Mouse (Mus musculus) liver, embryonic 15.5 days (tissue): ENCODE measurements around the gene Chrna10. TPM values are rescaled to one million over a fixed set of nuclear protein-coding genes. Genes with fewer than 3 reads are reported as not detected.
A peak's percentile ranks its signal among the peaks of the same experiment; 100 is the strongest.

Source experiments
- ATAC-seq: fragments of 200-750 bp; cut with Nextera tagmentation; 2 replicates; pipeline ENCODE4 v1.8.0; 2017; ENCODE audit warnings: moderate number of reproducible peaks, mild to moderate bottlenecking, moderate library complexity; ENCODE audit not compliant: insufficient read depth
- H3K27ac ChIP-seq: fragments of 300-500 bp; sonication (generic); replicated peaks from 2 replicates; pipeline ENCODE4 v1.5.1; 2015; ENCODE audit warnings: mild to moderate bottlenecking, inconsistent platforms
- H3K27me3 ChIP-seq: fragments of 300-500 bp; sonication (generic); 2 replicates; pipeline ENCODE4 v1.6.1; 2015; ENCODE audit warnings: mild to moderate bottlenecking, inconsistent platforms
- H3K36me3 ChIP-seq: fragments of 300-500 bp; sonication (generic); replicated peaks from 2 replicates; pipeline ENCODE4 v1.6.1; 2015; ENCODE audit warnings: moderate library complexity, mild to moderate bottlenecking, inconsistent platforms
- H3K4me1 ChIP-seq: fragments of 300-500 bp; sonication (generic); replicated peaks from 2 replicates; pipeline ENCODE4 v1.6.1; 2015; ENCODE audit warnings: inconsistent platforms
- H3K4me2 ChIP-seq: fragments of 300-500 bp; sonication (generic); 2 replicates; pipeline ENCODE4 v1.6.1; 2015; ENCODE audit warnings: moderate library complexity, mild to moderate bottlenecking, inconsistent platforms
- H3K4me3 ChIP-seq: fragments of 300-500 bp; sonication (generic); replicated peaks from 2 replicates; pipeline ENCODE4 v1.5.1; 2015; ENCODE audit warnings: mild to moderate bottlenecking, inconsistent platforms
- H3K9ac ChIP-seq: fragments of 300-500 bp; sonication (generic); 2 replicates; pipeline ENCODE4 v1.6.1; 2015; ENCODE audit warnings: moderate library complexity, mild to moderate bottlenecking, inconsistent platforms
- H3K9me3 ChIP-seq: fragments of 300-500 bp; sonication (generic); replicated peaks from 2 replicates; pipeline ENCODE4 v1.6.1; 2016; ENCODE audit warnings: inconsistent platforms
- WGBS: fragments of 180-500 bp; shearing (Covaris S2); methylation state at CpG from one replicate; pipeline ENCODE4 v1.1.7; 2015; ENCODE audit warnings: mixed read lengths; ENCODE audit not compliant: insufficient replicate concordance; 5-methylcytosine and 5-hydroxymethylcytosine counted together
- polyA plus RNA-seq: library from polyadenylated mRNA; unstranded; fragments of >200 nt; fragmentation: Nextera tagmentation; extraction: Ambion mirVana; gene quantifications from 2 replicates; pipeline ENCODE4 v1.2.1, GENCODE M21; 2015

The Chrna10 gene
- polyA plus RNA-seq, 1 experiment from 2014 or later: not detected

DNA sequence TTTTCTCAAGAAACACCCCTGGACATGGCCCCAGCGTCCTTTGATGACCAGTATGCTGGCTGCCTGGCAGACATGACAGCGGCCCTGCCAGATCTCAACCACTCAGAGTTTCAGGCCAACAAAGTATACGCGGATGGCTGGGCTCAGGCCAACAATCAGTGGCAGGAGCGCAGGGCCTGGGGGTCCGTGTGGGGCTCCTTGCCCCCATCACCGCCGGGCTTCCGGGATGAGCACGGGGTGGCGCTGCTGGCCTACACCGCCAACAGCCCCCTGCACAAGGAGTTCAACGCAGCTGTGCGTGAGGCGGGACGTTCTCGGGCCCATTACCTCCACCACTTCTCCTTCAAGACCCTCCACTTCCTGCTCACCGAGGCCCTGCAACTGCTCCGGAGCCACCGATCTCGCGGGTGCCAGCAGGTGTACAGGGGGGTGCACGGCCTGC lies 9.9 kb downstream of the Chrna10 start:
- H3K4me1 ChIP-seq: peaks cover 28% of the 10 kb centered on the region
- peak overlapping the region; percentile 59 for H3K4me2 ChIP-seq
- no peak overlapping the region for H3K27ac ChIP-seq
- peak overlapping the region; percentile 32; the same call in 1 of the 2 replicates for H3K4me3 ChIP-seq
- 0 out of 2 replicates have a peak, but pooled peaks cover 6% of the 10 kb centered on the region for H3K27me3 ChIP-seq
- H3K9ac ChIP-seq: 0 out of 2 replicates have a peak overlapping the region, but pooled peaks have one; percentile 11
- ATAC-seq: no peak
- no peaks in the 10 kb centered on the region for H3K9me3 ChIP-seq
- WGBS: 17% methylated on average over 23 of the region's 23 CpGs
- H3K36me3 ChIP-seq: no peaks in the 10 kb centered on the region

DNA sequence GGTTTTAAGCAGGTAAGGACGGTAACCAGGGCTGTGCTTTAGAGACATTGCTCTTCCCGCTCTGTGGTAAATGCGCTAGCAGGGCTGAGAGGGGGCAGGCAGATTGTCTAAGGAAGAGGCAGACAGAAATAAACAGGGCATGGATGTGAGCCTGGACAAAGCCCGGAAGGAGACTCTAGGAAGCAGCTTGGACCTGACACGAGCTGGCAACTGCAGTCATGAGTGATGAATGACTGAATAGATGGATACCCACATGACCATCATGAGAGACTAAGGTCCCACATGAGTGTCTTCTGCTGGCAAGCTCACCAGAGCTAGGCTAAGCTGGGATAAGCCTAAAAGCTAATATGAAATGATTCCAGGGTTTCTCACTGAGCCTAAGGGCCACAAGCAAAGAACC lies 12.5 kb downstream of the Chrna10 start:
- no peak for ATAC-seq
- Histone ChIP-seq H3K27me3 (peaks cover 14% of the 10 kb centered on the region), H3K4me2 (no peak overlapping the region), H3K9ac (no peak overlapping the region), H3K9me3 (no peaks in the 10 kb centered on the region), H3K4me3 (no peak overlapping the region), H3K27ac (no peak overlapping the region), H3K4me1 (peaks cover 43% of the 10 kb centered on the region), H3K36me3 (no peaks in the 10 kb centered on the region)
- 62% methylated on average over 5 of the region's 5 CpGs for WGBS

DNA sequence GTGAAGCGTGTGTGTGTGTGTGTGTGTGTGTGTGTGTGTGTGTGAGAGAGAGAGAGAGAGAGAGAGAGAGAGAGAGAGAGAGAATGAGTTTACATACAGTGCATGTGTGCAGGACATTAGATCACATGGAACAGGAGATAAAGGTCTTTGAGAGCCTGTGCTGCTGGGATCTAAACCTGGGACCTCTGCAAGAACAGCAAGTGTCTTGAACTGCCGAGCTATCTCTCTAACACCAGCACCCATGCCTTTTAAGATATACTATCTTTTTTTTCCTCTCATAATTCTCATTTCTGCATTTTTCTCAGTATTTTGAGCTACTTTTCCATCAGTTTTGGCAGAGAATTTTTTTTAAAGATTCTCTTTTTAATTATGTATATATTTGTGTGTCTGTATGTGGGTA lies 13.1 kb downstream of the Chrna10 start:
- 22% methylated on average over 2 of the region's 2 CpGs for WGBS
- Histone ChIP-seq H3K27ac (no peak overlapping the region), H3K4me2 (no peak overlapping the region), H3K4me3 (no peak overlapping the region), H3K9ac (no peak overlapping the region), H3K36me3 (no peaks in the 10 kb centered on the region), H3K9me3 (no peaks in the 10 kb centered on the region), H3K4me1 (peaks cover 43% of the 10 kb centered on the region), H3K27me3 (peaks cover 20% of the 10 kb centered on the region)
- peak; percentile 54 for ATAC-seq

DNA sequence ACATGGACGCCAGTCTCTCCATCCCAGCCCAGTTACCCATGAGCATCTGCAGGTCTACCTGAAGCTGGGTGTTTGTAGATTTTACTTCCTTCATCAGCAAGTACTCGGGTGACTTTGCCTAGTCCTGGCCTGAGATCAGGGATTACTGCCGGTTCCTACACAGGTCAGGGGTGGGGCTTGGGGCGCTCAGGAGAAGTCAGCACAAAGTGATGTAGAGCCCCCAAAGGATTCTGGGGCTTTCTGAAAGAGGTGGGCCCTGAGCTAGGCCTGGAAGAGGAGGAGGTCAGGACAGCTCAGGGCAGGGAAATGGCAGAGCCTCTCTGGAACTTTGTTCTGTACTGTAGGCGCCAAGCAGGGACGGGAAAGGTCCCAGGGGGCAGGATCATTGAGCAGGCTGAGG lies 13.9 kb downstream of the Chrna10 start:
- Histone ChIP-seq H3K4me2 (no peak overlapping the region), H3K27ac (no peak overlapping the region), H3K27me3 (peaks cover 27% of the 10 kb centered on the region), H3K9me3 (no peaks in the 10 kb centered on the region), H3K4me3 (no peak overlapping the region), H3K9ac (no peak overlapping the region), H3K36me3 (no peaks in the 10 kb centered on the region), H3K4me1 (peaks cover 43% of the 10 kb centered on the region)
- WGBS: 53% methylated on average over 6 of the region's 6 CpGs
- ATAC-seq: no peak

DNA sequence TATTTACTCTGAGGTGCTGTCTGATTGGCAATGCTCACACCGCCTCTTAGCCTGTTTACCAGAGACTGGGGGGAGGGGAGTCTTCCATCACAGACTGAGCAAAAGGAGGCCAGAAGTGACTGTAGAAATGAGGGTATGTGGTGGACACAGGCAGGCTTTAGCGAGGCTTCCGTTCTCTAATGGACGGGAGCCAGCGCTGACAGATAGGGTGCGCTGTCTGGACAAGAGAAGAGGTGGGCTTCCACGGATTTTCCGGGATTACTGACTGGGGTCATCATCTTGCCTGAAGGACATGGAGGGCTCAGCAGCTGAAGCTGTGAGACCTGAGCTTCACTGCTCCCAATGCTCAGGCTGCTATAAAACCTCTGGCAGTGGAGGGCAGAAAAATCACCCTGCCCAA lies 14.4 kb downstream of the Chrna10 start:
- no peak overlapping the region for H3K4me2 ChIP-seq
- H3K36me3 ChIP-seq: no peaks in the 10 kb centered on the region
- ATAC-seq: no peak
- no peak overlapping the region for H3K4me3 ChIP-seq
- H3K27me3 ChIP-seq: peaks cover 28% of the 10 kb centered on the region
- no peak overlapping the region for H3K9ac ChIP-seq
- H3K9me3 ChIP-seq: no peaks in the 10 kb centered on the region
- WGBS: 65% methylated on average over 8 of the region's 8 CpGs
- H3K27ac ChIP-seq: no peak overlapping the region
- H3K4me1 ChIP-seq: peaks cover 43% of the 10 kb centered on the region

DNA sequence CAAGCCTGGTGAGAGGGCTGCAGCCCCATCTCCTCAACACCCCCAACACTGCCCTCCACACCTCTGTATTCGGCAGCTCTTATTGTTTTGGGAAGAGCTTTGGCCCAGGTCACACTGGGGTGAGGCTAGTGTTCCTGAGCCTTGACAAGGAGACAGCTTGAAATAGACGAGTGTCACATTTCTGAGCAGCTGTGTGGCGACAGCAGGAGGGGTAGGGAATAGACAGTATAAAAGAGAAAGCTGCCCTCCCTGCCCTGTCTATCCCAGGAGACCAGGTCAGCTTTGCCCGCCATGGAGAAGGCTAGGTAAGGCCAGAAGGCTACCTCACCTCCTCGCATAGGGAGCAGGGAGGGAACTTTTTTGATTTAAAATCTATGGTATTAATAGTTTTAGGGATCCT lies 15.1 kb downstream of the Chrna10 start, which contains the start of gene Art1:
TSS of gene Art1 (plus strand) at position 257 of the 400 bp plus-strand sequence.
- H3K4me3 ChIP-seq: no peak within 1 kb of the TSS
- H3K9ac ChIP-seq: no peak within 1 kb of the TSS
- peak within 1 kb of the TSS; percentile 75 for H3K4me2 ChIP-seq
- H3K9me3 ChIP-seq: no peaks in the 10 kb centered on the region
- 54% methylated on average over 5 of the region's 5 CpGs for WGBS
- no peak for ATAC-seq
- peaks cover 30% of the 10 kb centered on the region for H3K27me3 ChIP-seq
- peak within 1 kb of the TSS; percentile 24; the same call in 1 of the 2 replicates for H3K27ac ChIP-seq
- peaks cover 37% of the 10 kb centered on the region for H3K4me1 ChIP-seq
- H3K36me3 ChIP-seq: no peaks in the 10 kb centered on the region

DNA sequence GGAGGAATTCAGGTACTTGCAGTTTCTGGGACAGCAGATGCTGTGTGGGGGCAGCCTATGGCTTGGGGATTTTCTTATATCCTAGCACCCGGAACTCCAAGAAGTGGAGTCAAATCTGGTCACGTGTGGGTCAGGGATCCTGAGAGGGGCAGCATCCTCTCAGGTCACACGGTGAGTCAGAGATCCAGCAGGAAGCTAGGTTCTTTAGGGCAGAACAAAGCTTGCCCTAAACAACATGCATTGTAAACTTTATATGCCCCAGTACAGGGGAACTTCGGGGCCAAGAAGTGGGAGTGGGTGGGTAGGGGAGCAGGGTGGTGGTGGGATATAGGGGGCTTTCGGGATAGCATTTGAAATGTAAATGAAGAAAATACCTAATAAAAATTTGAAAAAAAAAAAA lies 15.8 kb downstream of the Chrna10 start:
- ATAC-seq: no peak
- 56% methylated on average over 5 of the region's 5 CpGs for WGBS
- no peak overlapping the region for H3K4me3 ChIP-seq
- H3K4me1 ChIP-seq: peaks cover 37% of the 10 kb centered on the region
- peak overlapping the region; percentile 75; the same call in 1 of the 2 replicates for H3K4me2 ChIP-seq
- no peaks in the 10 kb centered on the region for H3K9me3 ChIP-seq
- no peaks in the 10 kb centered on the region for H3K36me3 ChIP-seq
- H3K9ac ChIP-seq: no peak overlapping the region
- H3K27ac ChIP-seq: peak overlapping the region; percentile 24; the same call in 1 of the 2 replicates
- peaks cover 30% of the 10 kb centered on the region for H3K27me3 ChIP-seq

DNA sequence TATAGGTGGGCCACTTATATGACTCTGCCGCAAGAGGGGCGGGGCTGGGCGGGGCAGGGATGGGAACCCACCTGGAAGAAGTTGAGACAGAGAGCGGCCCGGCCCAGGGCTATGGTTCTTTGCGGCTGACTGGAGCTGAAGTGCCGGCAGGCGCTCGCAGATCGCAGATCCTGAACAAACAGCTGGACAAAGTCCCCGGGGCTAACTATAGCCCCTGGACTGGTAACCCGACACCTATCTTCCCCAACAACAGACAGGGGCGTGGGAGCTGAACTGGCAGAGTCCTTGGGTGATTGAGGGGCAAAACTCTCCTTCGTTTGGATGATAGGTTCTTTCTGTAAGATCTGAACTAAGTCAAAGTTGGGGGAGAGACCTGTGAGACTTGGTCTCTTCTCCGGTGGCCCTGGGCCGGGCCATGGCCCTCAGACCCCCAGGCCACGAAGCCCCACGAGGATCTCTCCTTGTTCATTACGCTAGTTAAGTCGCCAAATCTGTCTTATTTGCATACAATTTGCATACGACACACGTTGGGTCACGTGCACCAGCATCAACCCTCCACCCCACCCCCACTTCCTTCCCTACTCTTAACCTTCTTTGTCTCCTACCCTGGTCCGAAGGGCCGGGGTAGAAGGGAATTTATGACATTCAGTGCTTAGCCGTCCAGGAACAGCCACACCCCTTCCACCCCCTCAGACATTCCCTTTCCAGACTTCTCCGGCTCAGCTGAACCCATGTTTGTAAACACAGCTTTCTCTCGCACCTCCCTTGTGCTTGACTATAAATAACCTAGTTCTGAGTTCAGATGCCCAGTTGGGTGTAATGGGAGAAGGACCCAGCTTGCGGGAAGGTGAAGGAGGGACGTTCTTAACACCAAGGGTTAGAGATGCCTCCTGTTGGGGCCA lies 16.6 kb downstream of the Chrna10 start:
- Histone ChIP-seq H3K9ac (peak overlapping the region; percentile 21; the same call in 1 of the 2 replicates), H3K27ac (0 out of 2 replicates have a peak overlapping the region, but pooled peaks have one; percentile 24), H3K27me3 (peaks cover 30% of the 10 kb centered on the region), H3K36me3 (no peaks in the 10 kb centered on the region), H3K9me3 (no peaks in the 10 kb centered on the region), H3K4me1 (peaks cover 37% of the 10 kb centered on the region), H3K4me2 (peak overlapping the region; percentile 75), H3K4me3 (peak overlapping the region; percentile 48)
- ATAC-seq: peak; percentile 56
- 7% methylated on average over 30 of the region's 30 CpGs for WGBS

DNA sequence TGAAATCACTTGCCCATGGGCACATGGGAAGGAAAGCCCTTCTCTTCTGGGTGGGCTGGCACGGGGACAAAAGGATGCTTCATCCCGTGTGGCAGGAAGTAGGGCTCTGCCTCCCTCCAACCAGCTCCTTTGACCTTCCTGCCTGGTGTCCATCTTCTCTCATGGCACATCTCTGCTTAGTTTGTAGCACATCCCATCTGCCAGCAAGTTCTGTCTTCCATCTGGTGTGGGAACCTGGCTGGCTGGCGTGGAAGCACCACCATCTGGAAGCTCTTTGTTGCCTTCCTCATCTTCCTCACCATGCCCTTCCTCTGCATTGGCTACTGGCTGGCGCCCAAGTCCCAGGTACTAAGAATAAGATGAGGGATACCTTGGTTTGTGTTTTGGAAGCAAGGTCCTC lies 29.3 kb downstream of the Chrna10 start:
- no peak overlapping the region for H3K27ac ChIP-seq
- H3K4me1 ChIP-seq: no peaks in the 10 kb centered on the region
- H3K36me3 ChIP-seq: peaks cover 20% of the 10 kb centered on the region
- no peak overlapping the region for H3K9ac ChIP-seq
- no peak for ATAC-seq
- WGBS: 73% methylated on average over 4 of the region's 4 CpGs
- H3K27me3 ChIP-seq: no peaks in the 10 kb centered on the region
- H3K4me3 ChIP-seq: no peak overlapping the region
- H3K4me2 ChIP-seq: no peak overlapping the region
- H3K9me3 ChIP-seq: no peaks in the 10 kb centered on the region

DNA sequence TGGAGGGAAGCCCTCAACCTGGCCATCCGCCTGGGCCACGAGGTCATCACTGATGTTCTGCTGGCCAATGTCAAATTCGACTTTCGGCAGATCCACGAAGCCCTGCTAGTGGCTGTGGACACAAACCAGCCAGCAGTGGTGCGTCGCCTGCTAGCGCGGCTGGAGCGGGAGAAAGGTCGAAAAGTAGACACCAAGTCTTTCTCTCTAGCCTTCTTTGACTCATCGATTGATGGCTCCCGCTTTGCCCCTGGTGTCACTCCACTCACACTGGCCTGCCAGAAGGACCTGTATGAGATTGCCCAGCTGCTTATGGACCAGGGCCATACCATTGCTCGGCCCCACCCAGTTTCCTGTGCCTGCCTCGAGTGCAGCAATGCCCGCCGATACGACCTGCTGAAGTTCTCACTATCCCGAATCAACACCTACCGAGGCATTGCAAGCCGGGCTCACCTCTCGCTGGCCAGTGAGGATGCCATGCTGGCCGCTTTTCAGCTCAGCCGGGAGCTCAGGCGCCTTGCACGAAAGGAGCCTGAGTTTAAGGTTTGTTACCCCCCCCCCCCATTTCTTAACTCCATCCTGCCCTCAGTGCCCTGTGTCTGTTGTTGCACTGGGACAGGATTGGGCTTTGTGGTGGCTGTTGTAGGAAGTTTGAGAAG lies 32.5 kb downstream of the Chrna10 start:
- Histone ChIP-seq H3K4me1 (no peaks in the 10 kb centered on the region), H3K9me3 (no peaks in the 10 kb centered on the region), H3K4me3 (no peak overlapping the region), H3K27ac (no peak overlapping the region), H3K4me2 (no peak overlapping the region), H3K9ac (no peak overlapping the region), H3K27me3 (no peaks in the 10 kb centered on the region), H3K36me3 (peaks cover 48% of the 10 kb centered on the region)
- 80% methylated on average over 26 of the region's 26 CpGs for WGBS
- no peak for ATAC-seq

DNA sequence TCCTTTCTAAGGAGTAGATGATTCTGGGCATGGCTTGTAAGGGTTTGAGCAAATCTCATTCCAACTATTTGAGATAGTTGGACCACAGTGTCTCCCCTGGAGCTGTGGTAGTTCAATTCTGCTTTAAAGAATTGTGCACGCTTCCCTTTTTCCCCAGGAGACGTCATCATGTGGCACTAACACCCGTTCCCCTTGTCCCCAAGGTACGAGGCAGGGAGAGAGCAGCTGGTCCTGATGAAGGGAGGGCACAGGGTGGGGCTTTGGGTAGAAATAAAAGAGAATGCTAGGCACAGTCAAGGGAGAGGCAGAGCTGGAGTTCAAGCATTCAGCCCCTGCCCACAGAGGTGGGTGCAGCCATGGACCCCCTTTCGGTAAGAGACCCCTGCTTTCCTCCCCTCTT lies 33.8 kb downstream of the Chrna10 start, which contains the start of gene Trpc2:
TSS of gene Trpc2 (plus strand) at position 301 of the 400 bp plus-strand sequence.
- ATAC-seq: no peak
- WGBS: 62% methylated on average over 5 of the region's 5 CpGs
- Histone ChIP-seq H3K9ac (no peak within 1 kb of the TSS), H3K4me1 (no peaks in the 10 kb centered on the region), H3K9me3 (no peaks in the 10 kb centered on the region), H3K4me3 (no peak within 1 kb of the TSS), H3K36me3 (peaks cover 60% of the 10 kb centered on the region), H3K4me2 (no peak within 1 kb of the TSS), H3K27ac (no peak within 1 kb of the TSS), H3K27me3 (no peaks in the 10 kb centered on the region)
